Mouse (Mus musculus): ENCODE measurements around the gene Hist1h2ai. TPM values are rescaled to one million over a fixed set of nuclear protein-coding genes. Genes with fewer than 3 reads are reported as not detected.
"Not testable (repeated sequence)": the region's sequence is repeated elsewhere in the genome, so short reads cannot be mapped to it uniquely, and the experiment has no call there.

The Hist1h2ai gene
- 351 and 359 TPM in 2 replicates for total RNA-seq (2017)

GRCm38 (mm10) chr13:21715864-21716539 lies at the start of gene Hist1h2ai, which contains the start of gene Hist1h2bl:
Hist1h2ai (plus strand) TSS chr13:21716422.
Hist1h2bl (minus strand) TSS chr13:21716143.
- peak; percentile 85 for ATAC-seq (ENCODE audit: extremely low read depth, insufficient number of reproducible peaks, low FRiP score, poor library complexity, severe bottlenecking)

- no peak for ATAC-seq (ENCODE audit: extremely low read depth, insufficient number of reproducible peaks, low FRiP score, poor library complexity, severe bottlenecking)
These were observed 38.9 kb upstream of the Hist1h2ai start, which contains the start of gene Olfr1360 for GRCm38 (mm10) chr13:21677305-21677704. Olfr1360 (minus strand) TSS chr13:21677405.

- no peak for ATAC-seq (ENCODE audit: extremely low read depth, insufficient number of reproducible peaks, low FRiP score, poor library complexity, severe bottlenecking)
These were observed 18.4 kb upstream of the Hist1h2ai start, which contains the start of gene Olfr1359 for GRCm38 (mm10) chr13:21697811-21698210. Olfr1359 (plus strand) TSS chr13:21698111.

- ATAC-seq (ENCODE audit: extremely low read depth, insufficient number of reproducible peaks, low FRiP score, poor library complexity, severe bottlenecking), result no peak
These were observed 9.6 kb upstream of the Hist1h2ai start for GRCm38 (mm10) chr13:21706669-21707068.

GRCm38 (mm10) chr13:21710031-21710711 lies 6.1 kb upstream of the Hist1h2ai start:
- peak; percentile 85 for ATAC-seq (ENCODE audit: extremely low read depth, insufficient number of reproducible peaks, low FRiP score, poor library complexity, severe bottlenecking)

GRCm38 (mm10) chr13:21710821-21711525 lies 5.2 kb upstream of the Hist1h2ai start:
- ATAC-seq (ENCODE audit: extremely low read depth, insufficient number of reproducible peaks, low FRiP score, poor library complexity, severe bottlenecking), result peak; percentile 31; the same call in 1 of the 2 replicates

GRCm38 (mm10) chr13:21711698-21712097 lies 4.5 kb upstream of the Hist1h2ai start:
- no peak for ATAC-seq (ENCODE audit: extremely low read depth, insufficient number of reproducible peaks, low FRiP score, poor library complexity, severe bottlenecking)

GRCm38 (mm10) chr13:21714725-21715124 lies 1.5 kb upstream of the Hist1h2ai start:
- peak; percentile 52 for ATAC-seq (ENCODE audit: extremely low read depth, insufficient number of reproducible peaks, low FRiP score, poor library complexity, severe bottlenecking)

- ATAC-seq (ENCODE audit: extremely low read depth, insufficient number of reproducible peaks, low FRiP score, poor library complexity, severe bottlenecking), result no peak
These were observed 925 bp upstream of the Hist1h2ai start for GRCm38 (mm10) chr13:21715131-21715863.

GRCm38 (mm10) chr13:21716540-21717391 lies 544 bp downstream of the Hist1h2ai start:
- not testable (repeated sequence) for ATAC-seq (ENCODE audit: extremely low read depth, insufficient number of reproducible peaks, low FRiP score, poor library complexity, severe bottlenecking)

GRCm38 (mm10) chr13:21717397-21718357 lies 1.5 kb downstream of the Hist1h2ai start, which contains the start of gene Hist1h3h:
Hist1h3h (plus strand) TSS chr13:21717659.
- ATAC-seq (ENCODE audit: extremely low read depth, insufficient number of reproducible peaks, low FRiP score, poor library complexity, severe bottlenecking), result peak; percentile 44

- ATAC-seq (ENCODE audit: extremely low read depth, insufficient number of reproducible peaks, low FRiP score, poor library complexity, severe bottlenecking), result no peak
These were observed 2.3 kb downstream of the Hist1h2ai start for GRCm38 (mm10) chr13:21718381-21719080.

- not testable (repeated sequence) for ATAC-seq (ENCODE audit: extremely low read depth, insufficient number of reproducible peaks, low FRiP score, poor library complexity, severe bottlenecking)
These were observed 5.0 kb downstream of the Hist1h2ai start for GRCm38 (mm10) chr13:21721107-21721756.

- peak; percentile 96 for ATAC-seq (ENCODE audit: extremely low read depth, insufficient number of reproducible peaks, low FRiP score, poor library complexity, severe bottlenecking)
These were observed 5.6 kb downstream of the Hist1h2ai start, which contains the start of gene Hist1h2bm for GRCm38 (mm10) chr13:21721757-21722372. Hist1h2bm (plus strand) TSS chr13:21722044.

GRCm38 (mm10) chr13:21722373-21722925 lies 6.2 kb downstream of the Hist1h2ai start:
- no peak for ATAC-seq (ENCODE audit: extremely low read depth, insufficient number of reproducible peaks, low FRiP score, poor library complexity, severe bottlenecking)

Data from neutrophil, adult 5-6 weeks (primary cell).